Mouse (Mus musculus): ENCODE data around the gene Fam135a. TPM values are rescaled to one million over a fixed set of nuclear protein-coding genes. Genes with fewer than 3 reads are reported as not detected.

Fam135a gene
- total RNA-seq, 2 experiments from 2014 or later, result 28.0 to 31.4 TPM

DNA sequence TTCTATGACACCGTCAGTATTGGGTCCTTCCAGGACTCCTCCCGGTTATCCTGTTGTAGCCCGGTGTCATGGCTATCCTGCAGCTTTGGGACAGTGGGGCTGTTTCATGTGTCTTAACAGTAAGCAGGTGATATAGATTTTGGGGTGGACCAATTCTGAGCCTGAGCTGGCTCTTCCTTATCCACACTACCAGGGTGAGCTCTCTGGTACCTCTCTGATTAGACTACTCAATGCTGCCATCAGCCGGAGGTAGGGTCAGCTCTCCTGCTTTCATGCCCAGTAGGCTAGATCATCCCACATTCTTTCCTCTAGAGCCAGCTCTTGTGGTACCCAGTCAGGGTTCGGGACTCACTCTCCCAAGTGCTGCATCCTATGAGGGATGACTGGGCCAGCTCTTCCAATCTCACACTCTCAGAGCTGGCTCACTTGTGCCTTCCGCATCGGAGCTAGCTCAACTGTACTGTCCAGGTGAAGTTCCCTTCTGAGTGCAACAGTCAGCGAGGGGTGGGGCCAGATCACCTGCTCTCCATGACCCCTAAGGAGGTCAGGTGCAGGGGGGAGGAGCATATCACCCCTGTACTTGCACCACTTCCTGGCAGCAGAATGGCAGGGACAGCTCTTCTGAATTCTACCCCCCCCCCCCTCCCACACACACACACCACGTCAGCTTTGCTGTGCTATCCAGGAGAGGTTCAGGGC, 132.0 kb downstream of the Fam135a start:
- DNase-seq (ENCODE audit: low spot score in 2 of 2), result no peak

DNA sequence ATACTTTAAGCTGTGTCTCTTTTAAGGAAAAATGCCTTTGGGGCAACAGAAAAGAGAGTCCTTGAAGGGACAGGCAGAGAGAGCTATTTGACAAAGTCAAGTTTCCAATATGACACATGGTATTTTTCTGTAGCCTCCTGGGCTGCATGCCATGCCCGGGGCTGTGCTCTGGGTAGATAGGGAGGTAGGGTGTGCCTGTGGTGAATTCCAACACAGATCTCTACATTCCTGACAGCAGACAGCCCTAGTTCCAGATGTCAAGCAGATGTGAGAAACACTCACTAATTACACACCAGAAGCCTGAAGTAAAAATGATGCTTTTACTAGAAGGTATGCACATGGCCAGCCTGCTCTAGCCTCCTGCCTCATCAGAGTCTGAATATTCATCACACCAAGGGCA, 133.9 kb downstream of the Fam135a start:
- DNase-seq (ENCODE audit: low spot score in 2 of 2), result no peak

Other genes with a start within 250 kb of the Fam135a start
- 100 to 1,000 TPM; 171 to 174 TPM for gene Smap1, start 178.0 kb downstream of the Fam135a start, total RNA-seq (2021)
- gene Sdhaf4, start 94.7 kb downstream of the Fam135a start, total RNA-seq (2021), result 10 to 100 TPM; 49.7 to 54.6 TPM
- gene Col9a1, start 77.3 kb upstream of the Fam135a start, total RNA-seq (2021), result 1 to 10 TPM; 1.5 to 1.9 TPM